Mouse (Mus musculus): ENCODE results near the gene Galnt6. TPM values are rescaled to one million over a fixed set of nuclear protein-coding genes. Genes with fewer than 3 reads are reported as not detected.

Gene Galnt6
- polyA plus RNA-seq, 1 experiment from 2014 or later = 0.14 TPM

GRCm38 (mm10) chr15:100679005-100679404, 50.2 kb downstream of the Galnt6 start:
- Histone ChIP-seq H3K4me1 (ENCODE audit: control insufficient read depth, insufficient read depth, low read length) (no peaks in the 10 kb centered on the region), H3K36me3 (ENCODE audit: control insufficient read depth, insufficient read depth, low read length) (no peaks in the 10 kb centered on the region), H3K4me3 (replicated peaks; ENCODE audit: low read depth, low read length) (no peak overlapping the region), H3K9ac (replicated peaks; ENCODE audit: low read length) (no peak overlapping the region), H3K9me3 (ENCODE audit: control insufficient read depth, low read length) (no peaks in the 10 kb centered on the region), H3K4me2 (ENCODE audit: low read length) (no peak overlapping the region), H3K27me3 (ENCODE audit: control insufficient read depth, insufficient read depth, low read length) (no peaks in the 10 kb centered on the region), H3K27ac (replicated peaks; ENCODE audit: low read depth, low read length) (no peak overlapping the region)
- ATAC-seq (ENCODE audit: low FRiP score, low TSS enrichment) (no peak), DNase-seq (no peak)
- 94% methylated on average over 14 of the region's 14 CpGs for WGBS

DNA sequence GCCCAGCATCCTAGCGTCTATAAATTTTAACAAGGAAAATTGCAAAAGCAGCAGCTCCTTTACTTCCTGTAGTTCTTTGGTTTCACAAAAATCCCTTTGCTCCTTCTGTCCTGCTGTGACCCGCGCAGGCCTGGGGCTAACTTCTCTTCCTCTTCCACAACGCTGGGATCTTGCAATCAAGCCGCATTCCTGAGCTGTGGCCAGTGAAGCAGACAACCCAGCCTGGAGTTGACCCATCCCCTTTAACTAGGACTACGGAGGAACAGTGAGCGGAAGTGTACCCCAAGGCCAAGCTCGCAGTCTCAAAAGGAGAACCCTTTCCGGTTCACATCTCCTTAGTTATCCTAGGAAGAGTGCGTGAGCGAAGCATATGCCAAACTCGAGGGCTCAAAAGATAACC, 50.6 kb downstream of the Galnt6 start:
- Histone ChIP-seq H3K27me3 (ENCODE audit: control insufficient read depth, insufficient read depth, low read length) (no peaks in the 10 kb centered on the region), H3K4me2 (ENCODE audit: low read length) (no peak overlapping the region), H3K9ac (replicated peaks; ENCODE audit: low read length) (no peak overlapping the region), H3K4me1 (ENCODE audit: control insufficient read depth, insufficient read depth, low read length) (no peaks in the 10 kb centered on the region), H3K4me3 (replicated peaks; ENCODE audit: low read depth, low read length) (no peak overlapping the region), H3K27ac (replicated peaks; ENCODE audit: low read depth, low read length) (no peak overlapping the region), H3K36me3 (ENCODE audit: control insufficient read depth, insufficient read depth, low read length) (no peaks in the 10 kb centered on the region), H3K9me3 (ENCODE audit: control insufficient read depth, low read length) (no peaks in the 10 kb centered on the region)
- 85% methylated on average over 12 of the region's 12 CpGs for WGBS
- no peak for ATAC-seq (ENCODE audit: low FRiP score, low TSS enrichment)
- no peak for DNase-seq

DNA sequence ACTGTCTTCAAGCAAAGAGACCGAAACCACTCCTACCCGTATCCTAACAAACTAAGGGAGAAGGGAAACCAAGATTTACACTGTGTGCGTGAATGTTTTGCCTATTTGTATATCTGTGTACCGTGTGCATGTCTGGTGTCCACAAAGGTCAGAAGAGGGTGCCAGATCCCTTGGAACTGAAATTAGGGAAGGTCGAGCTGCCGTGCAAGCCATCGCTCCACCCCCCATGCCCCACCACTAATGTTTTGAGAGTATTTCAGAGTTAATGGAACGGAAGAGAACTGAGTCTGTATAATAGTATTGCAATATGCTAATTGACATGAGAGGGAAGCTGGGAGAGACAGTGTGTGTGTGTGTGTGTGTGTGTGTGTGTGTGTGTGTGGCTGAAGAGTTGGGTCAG, 51.5 kb downstream of the Galnt6 start:
- ATAC-seq (ENCODE audit: low FRiP score, low TSS enrichment) (no peak), DNase-seq (no peak)
- Histone ChIP-seq H3K4me3 (replicated peaks; ENCODE audit: low read depth, low read length) (no peak overlapping the region), H3K4me1 (ENCODE audit: control insufficient read depth, insufficient read depth, low read length) (no peaks in the 10 kb centered on the region), H3K36me3 (ENCODE audit: control insufficient read depth, insufficient read depth, low read length) (no peaks in the 10 kb centered on the region), H3K9me3 (ENCODE audit: control insufficient read depth, low read length) (no peaks in the 10 kb centered on the region), H3K9ac (replicated peaks; ENCODE audit: low read length) (no peak overlapping the region), H3K4me2 (ENCODE audit: low read length) (no peak overlapping the region), H3K27ac (replicated peaks; ENCODE audit: low read depth, low read length) (no peak overlapping the region), H3K27me3 (ENCODE audit: control insufficient read depth, insufficient read depth, low read length) (no peaks in the 10 kb centered on the region)
- WGBS = 92% methylated on average over 8 of the region's 8 CpGs

- ATAC-seq (ENCODE audit: low FRiP score, low TSS enrichment) (no peak), DNase-seq (no peak)
- WGBS = 77% methylated on average over 1 of the region's 1 CpGs
Observed at GRCm38 (mm10) chr15:100676521-100676920, 52.7 kb downstream of the Galnt6 start.

GRCm38 (mm10) chr15:100675486-100675885, 53.7 kb downstream of the Galnt6 start:
- 68% methylated on average over 3 of the region's 3 CpGs for WGBS
- no peak overlapping the region for H3K9ac ChIP-seq (replicated peaks; ENCODE audit: low read length)
- H3K4me1 ChIP-seq (ENCODE audit: control insufficient read depth, insufficient read depth, low read length) = no peaks in the 10 kb centered on the region
- no peak overlapping the region for H3K4me3 ChIP-seq (replicated peaks; ENCODE audit: low read depth, low read length)
- H3K36me3 ChIP-seq (ENCODE audit: control insufficient read depth, insufficient read depth, low read length) = no peaks in the 10 kb centered on the region
- no peaks in the 10 kb centered on the region for H3K27me3 ChIP-seq (ENCODE audit: control insufficient read depth, insufficient read depth, low read length)
- ATAC-seq (ENCODE audit: low FRiP score, low TSS enrichment) (no peak), DNase-seq (no peak)
- H3K9me3 ChIP-seq (ENCODE audit: control insufficient read depth, low read length) = no peaks in the 10 kb centered on the region
- no peak overlapping the region for H3K4me2 ChIP-seq (ENCODE audit: low read length)
- H3K27ac ChIP-seq (replicated peaks; ENCODE audit: low read depth, low read length) = no peak overlapping the region

More at GRCm38 (mm10) chr15:100676521-100676920, 52.7 kb downstream of the Galnt6 start:
- H3K27ac ChIP-seq (replicated peaks; ENCODE audit: low read depth, low read length) = no peak overlapping the region
- no peaks in the 10 kb centered on the region for H3K36me3 ChIP-seq (ENCODE audit: control insufficient read depth, insufficient read depth, low read length)
- H3K4me1 ChIP-seq (ENCODE audit: control insufficient read depth, insufficient read depth, low read length) = no peaks in the 10 kb centered on the region
- no peaks in the 10 kb centered on the region for H3K27me3 ChIP-seq (ENCODE audit: control insufficient read depth, insufficient read depth, low read length)
- no peak overlapping the region for H3K9ac ChIP-seq (replicated peaks; ENCODE audit: low read length)
- no peak overlapping the region for H3K4me3 ChIP-seq (replicated peaks; ENCODE audit: low read depth, low read length)
- no peaks in the 10 kb centered on the region for H3K9me3 ChIP-seq (ENCODE audit: control insufficient read depth, low read length)
- H3K4me2 ChIP-seq (ENCODE audit: low read length) = no peak overlapping the region

- ATAC-seq (ENCODE audit: low FRiP score, low TSS enrichment) = no peak
Observed at GRCm38 (mm10) chr15:100674566-100674965, 54.6 kb downstream of the Galnt6 start.

DNA sequence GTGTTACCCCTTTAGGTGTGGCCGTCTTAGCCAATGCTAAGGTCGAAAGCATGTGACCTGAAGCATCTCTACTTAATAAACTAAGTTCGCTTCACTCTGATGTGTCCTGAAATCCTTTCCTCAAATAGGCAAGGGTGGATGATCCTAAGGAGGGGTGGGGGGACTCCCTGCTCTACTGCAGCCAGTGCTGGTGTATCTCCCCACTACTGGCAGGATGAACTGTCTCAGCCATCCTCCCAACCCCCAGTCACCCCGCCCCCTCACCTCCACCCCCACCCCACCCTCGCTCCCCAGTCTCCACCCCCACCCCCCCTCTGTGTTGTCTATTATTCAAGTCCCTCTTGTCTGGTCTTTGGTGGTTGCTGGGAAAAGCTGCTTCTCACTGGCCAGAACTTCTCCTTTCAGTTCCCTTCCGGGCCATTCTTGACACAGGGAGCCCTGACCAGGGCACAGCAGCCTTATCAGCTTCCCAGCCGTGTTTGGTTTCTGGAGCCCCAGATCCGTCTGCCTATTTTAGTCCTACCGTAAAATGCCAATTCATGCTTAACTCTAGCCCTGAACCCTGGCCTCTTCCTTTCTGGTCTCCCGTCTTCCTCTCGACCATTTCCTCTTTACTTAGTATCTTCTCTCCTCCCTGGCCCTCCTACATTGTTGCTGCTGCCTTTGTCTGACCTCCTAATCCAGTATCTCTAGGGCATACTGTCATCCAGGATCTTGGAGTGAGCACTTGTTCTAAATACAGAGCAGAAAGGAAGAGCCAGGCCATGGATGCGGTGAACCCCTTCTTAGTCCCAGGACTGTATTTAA, 55.4 kb downstream of the Galnt6 start:
- Histone ChIP-seq H3K27ac (replicated peaks; ENCODE audit: low read depth, low read length) (no peak overlapping the region), H3K9ac (replicated peaks; ENCODE audit: low read length) (no peak overlapping the region), H3K27me3 (ENCODE audit: control insufficient read depth, insufficient read depth, low read length) (no peaks in the 10 kb centered on the region), H3K4me1 (ENCODE audit: control insufficient read depth, insufficient read depth, low read length) (no peaks in the 10 kb centered on the region), H3K36me3 (ENCODE audit: control insufficient read depth, insufficient read depth, low read length) (no peaks in the 10 kb centered on the region), H3K4me2 (ENCODE audit: low read length) (no peak overlapping the region), H3K4me3 (replicated peaks; ENCODE audit: low read depth, low read length) (no peak overlapping the region), H3K9me3 (ENCODE audit: control insufficient read depth, low read length) (no peaks in the 10 kb centered on the region)
- DNase-seq = no peak
- 38% methylated on average over 12 of the region's 12 CpGs for WGBS
- no peak for ATAC-seq (ENCODE audit: low FRiP score, low TSS enrichment)

More at GRCm38 (mm10) chr15:100674566-100674965, 54.6 kb downstream of the Galnt6 start:
- Histone ChIP-seq H3K27ac (replicated peaks; ENCODE audit: low read depth, low read length) (no peak overlapping the region), H3K9me3 (ENCODE audit: control insufficient read depth, low read length) (no peaks in the 10 kb centered on the region), H3K4me3 (replicated peaks; ENCODE audit: low read depth, low read length) (no peak overlapping the region), H3K27me3 (ENCODE audit: control insufficient read depth, insufficient read depth, low read length) (no peaks in the 10 kb centered on the region), H3K4me1 (ENCODE audit: control insufficient read depth, insufficient read depth, low read length) (no peaks in the 10 kb centered on the region), H3K9ac (replicated peaks; ENCODE audit: low read length) (no peak overlapping the region), H3K4me2 (ENCODE audit: low read length) (no peak overlapping the region), H3K36me3 (ENCODE audit: control insufficient read depth, insufficient read depth, low read length) (no peaks in the 10 kb centered on the region)
- 90% methylated on average over 10 of the region's 10 CpGs for WGBS
- DNase-seq = no peak

DNA sequence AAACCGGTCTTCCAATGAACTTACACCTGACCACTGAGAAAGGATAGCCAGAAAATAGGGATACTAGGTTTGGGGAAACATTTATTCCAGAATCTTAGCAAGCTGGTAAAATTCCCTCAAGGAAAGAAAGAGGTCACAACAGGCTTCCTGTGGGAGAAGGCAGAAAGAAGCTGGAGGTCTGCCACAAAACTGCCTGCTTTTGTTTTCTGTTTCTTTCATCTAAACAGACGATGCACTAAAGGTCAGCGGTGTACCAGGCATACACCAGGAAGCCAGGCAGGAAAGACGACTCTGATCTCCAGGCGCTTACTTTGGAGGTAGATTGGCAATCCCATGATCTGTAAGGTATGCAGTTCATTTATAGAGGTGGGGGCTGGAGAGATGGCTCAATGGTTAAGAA, 58.3 kb downstream of the Galnt6 start:
- H3K27ac ChIP-seq (replicated peaks; ENCODE audit: low read depth, low read length) = no peak overlapping the region
- 75% methylated on average over 5 of the region's 5 CpGs for WGBS
- H3K4me3 ChIP-seq (replicated peaks; ENCODE audit: low read depth, low read length) = no peak overlapping the region

GRCm38 (mm10) chr15:100670004-100670403, 59.2 kb downstream of the Galnt6 start:
- Histone ChIP-seq H3K27me3 (ENCODE audit: control insufficient read depth, insufficient read depth, low read length) (no peaks in the 10 kb centered on the region), H3K27ac (replicated peaks; ENCODE audit: low read depth, low read length) (no peak overlapping the region), H3K36me3 (ENCODE audit: control insufficient read depth, insufficient read depth, low read length) (no peaks in the 10 kb centered on the region), H3K4me3 (replicated peaks; ENCODE audit: low read depth, low read length) (no peak overlapping the region), H3K9me3 (ENCODE audit: control insufficient read depth, low read length) (no peaks in the 10 kb centered on the region), H3K9ac (replicated peaks; ENCODE audit: low read length) (no peak overlapping the region), H3K4me2 (ENCODE audit: low read length) (no peak overlapping the region), H3K4me1 (ENCODE audit: control insufficient read depth, insufficient read depth, low read length) (peaks cover 6% of the 10 kb centered on the region; the same call in 1 of the 2 replicates)
- WGBS = 71% methylated on average over 8 of the region's 8 CpGs
- ATAC-seq (ENCODE audit: low FRiP score, low TSS enrichment) (no peak), DNase-seq (no peak)

More for the DNA sequence above, 58.3 kb downstream of the Galnt6 start:
- Histone ChIP-seq H3K9me3 (ENCODE audit: control insufficient read depth, low read length) (no peaks in the 10 kb centered on the region), H3K36me3 (ENCODE audit: control insufficient read depth, insufficient read depth, low read length) (no peaks in the 10 kb centered on the region), H3K27me3 (ENCODE audit: control insufficient read depth, insufficient read depth, low read length) (no peaks in the 10 kb centered on the region), H3K9ac (replicated peaks; ENCODE audit: low read length) (no peak overlapping the region), H3K4me2 (ENCODE audit: low read length) (no peak overlapping the region), H3K4me1 (ENCODE audit: control insufficient read depth, insufficient read depth, low read length) (peaks cover 6% of the 10 kb centered on the region; the same call in 1 of the 2 replicates)
- ATAC-seq (ENCODE audit: low FRiP score, low TSS enrichment) (no peak), DNase-seq (no peak)

All from midbrain, embryonic 14.5 days (tissue).